Mouse (Mus musculus) embryonic fibroblast, embryonic 13.5 days (primary cell): ENCODE measurements around the gene Zfp184.

ENCODE experiments used
- CTCF ChIP-seq: IDR thresholded peaks from 2 replicates; pipeline ENCODE4 v1.5.1; 2011; ENCODE audit warnings: mild to moderate bottlenecking, control low read depth, low read length, moderate library complexity, borderline replicate concordance; ENCODE audit not compliant: insufficient read depth
- POLR2A ChIP-seq: IDR thresholded peaks from 2 replicates; pipeline ENCODE4 v1.6.1; 2011; ENCODE audit warnings: low read depth, mild to moderate bottlenecking, control low read depth, low read length, moderate library complexity

DNA sequence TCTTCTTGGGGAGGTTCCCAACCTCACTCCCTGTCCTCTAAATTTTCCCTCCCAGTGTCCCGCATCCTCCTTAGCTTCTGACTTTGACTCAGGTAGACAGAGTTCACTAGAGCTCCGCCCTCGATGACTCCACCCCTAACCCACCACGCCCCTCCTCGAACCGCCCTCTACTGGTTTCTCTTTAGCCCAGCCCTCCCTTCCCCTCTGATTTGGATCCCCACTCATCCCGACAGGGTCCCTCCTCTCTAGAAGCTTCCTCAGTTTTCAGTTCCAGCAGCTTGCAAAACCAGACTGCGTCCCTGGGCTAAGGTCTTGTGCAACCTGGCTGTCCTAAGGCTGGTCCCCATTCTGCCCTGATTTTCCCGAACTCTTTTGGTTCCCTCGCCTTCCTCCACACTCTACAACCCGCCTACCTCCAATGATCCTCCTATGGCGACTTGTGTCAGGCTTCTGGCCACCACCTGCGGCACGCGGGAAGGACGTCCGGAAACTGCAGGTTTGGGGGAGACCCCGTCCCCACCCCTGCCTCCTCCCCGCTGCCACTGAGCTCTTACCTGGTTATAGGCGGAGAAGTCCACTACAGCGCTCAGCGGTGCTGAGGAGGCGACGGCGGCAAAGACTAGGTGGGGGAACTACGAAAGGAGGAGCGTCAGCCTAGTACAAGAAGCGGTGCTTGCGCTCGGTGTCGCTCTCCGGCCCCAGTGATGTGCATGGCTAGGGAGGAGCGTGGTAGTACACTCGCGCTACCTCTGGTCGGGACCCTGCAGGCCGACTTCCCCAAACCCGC, 61.6 kb downstream of the Zfp184 start:
- TF ChIP-seq CTCF = no peak
- no peak; the same call in 1 of the 2 replicates for TF ChIP-seq POLR2A
